Mouse (Mus musculus) embryonic facial prominence, embryonic 13.5 days (tissue): ENCODE results near the gene Capns2. TPM values are rescaled to one million over a fixed set of nuclear protein-coding genes. Genes with fewer than 3 reads are reported as not detected.

ENCODE experiments used
- ATAC-seq: fragments of 200-750 bp; cut with Nextera tagmentation; 2 replicates; pipeline ENCODE4 v1.8.0; 2017; ENCODE audit warnings: low read depth; ENCODE audit not compliant: insufficient number of reproducible peaks, insufficient read depth, low FRiP score, low TSS enrichment
- H3K27ac ChIP-seq: fragments of 300-500 bp; sonication (generic); 2 replicates; pipeline ENCODE4 v1.5.1; 2015; ENCODE audit warnings: moderate library complexity, mild to moderate bottlenecking, inconsistent platforms
- H3K27me3 ChIP-seq: fragments of 300-500 bp; sonication (generic); 2 replicates; pipeline ENCODE4 v1.6.1; 2015; ENCODE audit warnings: mild to moderate bottlenecking, inconsistent platforms
- H3K36me3 ChIP-seq: fragments of 300-500 bp; sonication (generic); 2 replicates; pipeline ENCODE4 v1.6.1; 2015; ENCODE audit warnings: mild to moderate bottlenecking, inconsistent platforms
- H3K4me1 ChIP-seq: fragments of 300-500 bp; sonication (generic); 2 replicates; pipeline ENCODE4 v1.6.1; 2015; ENCODE audit warnings: inconsistent platforms
- H3K4me2 ChIP-seq: fragments of 300-500 bp; sonication (generic); 2 replicates; pipeline ENCODE4 v1.6.1; 2015; ENCODE audit warnings: moderate library complexity, mild to moderate bottlenecking, inconsistent platforms
- H3K4me3 ChIP-seq: fragments of 300-500 bp; sonication (generic); 2 replicates; pipeline ENCODE4 v1.5.1; 2015; ENCODE audit warnings: mild to moderate bottlenecking, inconsistent platforms
- H3K9ac ChIP-seq: fragments of 300-500 bp; sonication (generic); 2 replicates; pipeline ENCODE4 v1.6.1; 2015; ENCODE audit warnings: mild to moderate bottlenecking, inconsistent platforms
- H3K9me3 ChIP-seq: fragments of 300-500 bp; sonication (generic); 2 replicates; pipeline ENCODE4 v1.6.1; 2016; ENCODE audit warnings: inconsistent platforms
- WGBS: fragments of 180-500 bp; shearing (Covaris S2); methylation state at CpG from one replicate; pipeline ENCODE4 v1.1.7; 2015; ENCODE audit warnings: mixed read lengths; 5-methylcytosine and 5-hydroxymethylcytosine counted together
- polyA plus RNA-seq: library from polyadenylated mRNA; unstranded; fragments of >200 nt; fragmentation: Nextera tagmentation; extraction: Ambion mirVana; gene quantifications from 2 replicates; pipeline ENCODE4 v1.2.1, GENCODE M21; 2015

The Capns2 gene
- polyA plus RNA-seq, result 6.2 and 9.4 TPM in 2 replicates

GRCm38 (mm10) chr8:92901107-92901506 is at the start of gene Capns2:
TSS of gene Capns2 (plus strand) at chr8:92901407.
- Histone ChIP-seq H3K9ac (no peak within 1 kb of the TSS), H3K36me3 (no peaks in the 10 kb centered on the region), H3K27ac (no peak within 1 kb of the TSS), H3K4me2 (no peak within 1 kb of the TSS), H3K4me3 (no peak within 1 kb of the TSS), H3K4me1 (peaks cover 13% of the 10 kb centered on the region), H3K9me3 (no peaks in the 10 kb centered on the region), H3K27me3 (no peaks in the 10 kb centered on the region)
- no peak for ATAC-seq
- 93% methylated on average over 5 of the region's 5 CpGs for WGBS

GRCm38 (mm10) chr8:92853188-92853983 is 47.8 kb upstream of the Capns2 start:
- H3K9me3 ChIP-seq, result no peaks in the 10 kb centered on the region
- 63% methylated on average over 18 of the region's 18 CpGs for WGBS
- peaks cover 7% of the 10 kb centered on the region; the same call in 1 of the 2 replicates for H3K27me3 ChIP-seq
- H3K4me2 ChIP-seq, result no peak overlapping the region
- peaks cover 36% of the 10 kb centered on the region for H3K4me1 ChIP-seq
- no peak for ATAC-seq
- no peak overlapping the region for H3K9ac ChIP-seq
- peaks cover 50% of the 10 kb centered on the region for H3K36me3 ChIP-seq
- no peak overlapping the region for H3K27ac ChIP-seq
- H3K4me3 ChIP-seq, result no peak overlapping the region

DNA sequence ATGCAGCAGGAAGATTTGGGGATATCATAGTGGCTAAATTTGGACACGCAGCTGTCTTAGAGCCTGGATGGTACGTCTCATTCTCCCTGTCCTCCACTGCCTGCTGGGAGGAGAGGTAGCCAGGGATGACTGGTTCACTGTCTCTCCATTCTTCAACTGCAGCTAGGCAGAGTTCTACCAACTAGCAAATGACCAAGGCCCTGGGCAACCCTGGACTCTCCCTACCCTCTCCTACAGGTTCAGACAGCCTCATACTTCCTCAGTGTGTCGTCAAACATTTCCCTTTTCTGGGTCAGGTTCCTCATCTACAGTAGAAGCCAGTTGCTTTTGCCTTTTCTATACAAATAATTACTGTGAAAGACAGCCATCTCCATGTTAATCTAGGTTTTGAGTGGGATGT is 46.5 kb upstream of the Capns2 start:
- 83% methylated on average over 3 of the region's 3 CpGs for WGBS
- H3K4me2 ChIP-seq, result peak overlapping the region; percentile 83
- H3K27ac ChIP-seq, result no peak overlapping the region
- H3K4me3 ChIP-seq, result peak overlapping the region; percentile 68
- H3K36me3 ChIP-seq, result peaks cover 37% of the 10 kb centered on the region
- H3K9ac ChIP-seq, result no peak overlapping the region
- no peaks in the 10 kb centered on the region for H3K9me3 ChIP-seq
- peaks cover 7% of the 10 kb centered on the region; the same call in 1 of the 2 replicates for H3K27me3 ChIP-seq
- peaks cover 24% of the 10 kb centered on the region for H3K4me1 ChIP-seq
- ATAC-seq, result no peak

DNA sequence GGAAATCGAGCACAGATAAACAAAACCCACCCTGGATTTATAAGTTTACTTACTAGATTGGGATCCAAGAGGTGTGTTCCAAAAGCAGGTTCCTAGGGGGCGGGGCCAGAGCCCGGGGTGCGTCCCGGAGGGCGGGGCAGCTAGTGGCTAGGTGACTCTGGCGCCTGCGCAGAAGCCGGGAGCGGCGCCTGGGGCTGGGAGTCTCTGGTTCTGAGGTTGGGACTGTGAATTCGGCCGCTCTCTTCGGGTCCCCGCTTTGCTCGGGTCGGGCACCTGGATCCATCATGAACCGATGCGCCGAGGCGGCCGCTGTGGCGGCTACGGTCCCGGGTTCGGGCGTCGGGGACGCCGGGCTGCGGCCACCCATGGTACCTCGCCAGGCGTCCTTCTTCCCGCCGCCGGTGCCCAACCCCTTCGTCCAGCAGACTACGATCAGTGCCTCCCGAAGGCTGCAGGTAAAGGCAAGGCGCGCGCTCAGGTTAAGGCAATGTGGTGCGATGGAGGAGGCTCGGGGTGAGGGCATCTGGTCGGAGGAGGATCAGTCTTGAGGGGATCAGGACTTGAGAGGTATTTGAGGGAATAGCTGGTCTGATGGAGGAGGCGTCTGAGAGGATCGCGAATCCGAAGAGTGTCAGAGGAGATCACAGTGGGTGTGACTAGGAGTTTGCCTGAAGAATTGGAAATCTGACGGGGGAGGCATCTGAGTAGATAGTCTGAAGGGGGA is 45.9 kb upstream of the Capns2 start, which contains the start of gene Lpcat2:
Lpcat2 (plus strand) TSS at position 169 of the 724 bp plus-strand sequence.
- WGBS, result 1% methylated on average over 50 of the region's 50 CpGs
- Histone ChIP-seq H3K27ac (peak within 1 kb of the TSS; percentile 55; the same call in 1 of the 2 replicates), H3K9ac (peak within 1 kb of the TSS; percentile 82), H3K4me1 (peaks cover 17% of the 10 kb centered on the region), H3K27me3 (peaks cover 7% of the 10 kb centered on the region; the same call in 1 of the 2 replicates), H3K36me3 (peaks cover 30% of the 10 kb centered on the region), H3K4me2 (peak within 1 kb of the TSS; percentile 83), H3K9me3 (no peaks in the 10 kb centered on the region), H3K4me3 (peak within 1 kb of the TSS; percentile 68)
- ATAC-seq, result peak; percentile 72

- no peak overlapping the region for H3K27ac ChIP-seq
- H3K4me1 ChIP-seq, result peaks cover 15% of the 10 kb centered on the region; the same call in 1 of the 2 replicates
- peaks cover 7% of the 10 kb centered on the region; the same call in 1 of the 2 replicates for H3K27me3 ChIP-seq
- peak overlapping the region; percentile 68 for H3K4me3 ChIP-seq
- no peaks in the 10 kb centered on the region for H3K9me3 ChIP-seq
- peak overlapping the region; percentile 83 for H3K4me2 ChIP-seq
- H3K36me3 ChIP-seq, result peaks cover 21% of the 10 kb centered on the region
- no peak for ATAC-seq
- 90% methylated on average over 7 of the region's 7 CpGs for WGBS
- no peak overlapping the region; the same call in 1 of the 2 replicates for H3K9ac ChIP-seq
Measured at GRCm38 (mm10) chr8:92856273-92856986, 44.8 kb upstream of the Capns2 start.

GRCm38 (mm10) chr8:92858475-92859182 is 42.6 kb upstream of the Capns2 start:
- WGBS, result 83% methylated on average over 14 of the region's 14 CpGs

DNA sequence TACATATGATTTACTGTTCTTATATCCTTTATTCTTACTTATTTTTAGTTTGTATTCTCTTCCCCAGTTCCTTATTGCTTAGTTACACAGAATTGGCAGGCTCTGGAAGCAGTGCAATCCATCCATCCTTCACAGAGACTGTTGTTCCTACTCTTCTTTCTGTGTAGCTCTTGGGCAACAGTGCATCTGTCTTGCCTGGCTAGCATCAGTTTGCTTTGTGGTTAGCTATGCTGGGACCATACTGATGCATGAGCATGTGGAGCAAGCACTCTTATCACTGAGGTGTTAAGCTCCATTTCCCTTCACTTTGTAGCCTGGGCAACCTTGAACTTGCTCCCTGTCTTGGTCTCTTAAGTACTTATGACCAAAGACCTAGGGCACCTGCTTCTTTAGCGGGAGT is 39.2 kb upstream of the Capns2 start:
- WGBS, result 84% methylated on average over 1 of the region's 1 CpGs
- H3K27me3 ChIP-seq, result no peaks in the 10 kb centered on the region
- no peak overlapping the region for H3K9ac ChIP-seq
- no peak for ATAC-seq
- no peaks in the 10 kb centered on the region for H3K9me3 ChIP-seq
- H3K4me3 ChIP-seq, result no peak overlapping the region
- H3K4me1 ChIP-seq, result no peaks in the 10 kb centered on the region
- H3K4me2 ChIP-seq, result no peak overlapping the region
- no peaks in the 10 kb centered on the region for H3K36me3 ChIP-seq
- H3K27ac ChIP-seq, result no peak overlapping the region

More at GRCm38 (mm10) chr8:92858475-92859182, 42.6 kb upstream of the Capns2 start:
- H3K4me2 ChIP-seq, result no peak overlapping the region
- peaks cover 7% of the 10 kb centered on the region; the same call in 1 of the 2 replicates for H3K27me3 ChIP-seq
- H3K4me1 ChIP-seq, result peaks cover 10% of the 10 kb centered on the region; the same call in 1 of the 2 replicates
- no peak overlapping the region for H3K4me3 ChIP-seq
- H3K36me3 ChIP-seq, result peaks cover 3% of the 10 kb centered on the region; the same call in 1 of the 2 replicates
- no peak overlapping the region for H3K27ac ChIP-seq
- no peaks in the 10 kb centered on the region for H3K9me3 ChIP-seq
- no peak overlapping the region for H3K9ac ChIP-seq
- ATAC-seq, result no peak

DNA sequence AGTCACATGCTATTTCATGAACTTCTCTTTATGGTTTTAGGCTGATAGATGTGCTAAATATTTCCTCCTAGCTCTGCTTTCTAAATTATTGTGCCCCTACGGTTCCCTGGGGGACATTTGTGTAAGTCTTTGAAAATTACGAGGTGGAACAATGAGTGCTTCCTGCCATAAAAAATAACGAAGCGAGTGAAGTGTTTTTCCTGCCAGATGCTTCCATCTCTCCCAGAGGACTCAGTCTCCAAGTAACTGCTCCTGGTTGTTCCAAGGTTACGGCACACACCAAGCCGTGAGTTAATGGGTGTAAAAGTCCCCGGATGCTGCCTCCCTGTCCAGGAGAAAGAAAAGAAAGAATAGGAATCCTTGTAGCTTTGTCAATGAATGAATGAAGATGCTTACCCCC is 30.9 kb upstream of the Capns2 start:
- Histone ChIP-seq H3K4me2 (no peak overlapping the region), H3K9me3 (no peaks in the 10 kb centered on the region)
- ATAC-seq, result no peak

GRCm38 (mm10) chr8:92872063-92872759 is 29.0 kb upstream of the Capns2 start:
- WGBS, result 43% methylated on average over 10 of the region's 10 CpGs

More for the DNA sequence above, 30.9 kb upstream of the Capns2 start:
- no peaks in the 10 kb centered on the region for H3K4me1 ChIP-seq
- H3K9ac ChIP-seq, result no peak overlapping the region
- no peaks in the 10 kb centered on the region for H3K27me3 ChIP-seq
- H3K27ac ChIP-seq, result no peak overlapping the region
- H3K4me3 ChIP-seq, result no peak overlapping the region
- no peaks in the 10 kb centered on the region for H3K36me3 ChIP-seq
- 49% methylated on average over 7 of the region's 7 CpGs for WGBS

DNA sequence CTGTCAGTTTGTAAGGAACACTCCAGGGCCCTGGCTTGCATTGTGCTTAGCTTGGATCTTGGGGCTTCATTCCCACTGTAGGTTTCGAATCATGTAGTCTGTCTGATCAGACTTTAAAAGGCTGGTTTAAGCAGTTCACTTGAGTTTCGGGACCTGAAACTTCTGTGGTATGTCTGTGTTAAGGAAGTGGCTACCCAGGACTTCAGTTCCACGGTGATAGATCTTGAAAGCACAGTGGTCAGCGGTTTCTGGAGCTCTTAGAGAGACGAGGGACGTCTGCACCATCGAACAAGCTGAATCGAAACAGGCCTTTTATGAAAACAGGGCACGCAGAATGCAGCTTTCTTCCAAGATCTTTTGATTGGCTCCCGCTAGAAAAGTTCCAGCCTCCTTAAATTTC is 25.4 kb upstream of the Capns2 start:
- no peak for ATAC-seq
- WGBS, result 61% methylated on average over 10 of the region's 10 CpGs
- no peaks in the 10 kb centered on the region for H3K27me3 ChIP-seq
- no peak overlapping the region for H3K9ac ChIP-seq
- H3K4me2 ChIP-seq, result no peak overlapping the region
- peaks cover 8% of the 10 kb centered on the region for H3K36me3 ChIP-seq
- no peak overlapping the region for H3K4me3 ChIP-seq
- H3K27ac ChIP-seq, result 0 out of 2 replicates have a peak overlapping the region, but pooled peaks have one; percentile 34
- H3K9me3 ChIP-seq, result no peaks in the 10 kb centered on the region; the same call in 1 of the 2 replicates
- peaks cover 6% of the 10 kb centered on the region; the same call in 1 of the 2 replicates for H3K4me1 ChIP-seq

More at GRCm38 (mm10) chr8:92872063-92872759, 29.0 kb upstream of the Capns2 start:
- peaks cover 6% of the 10 kb centered on the region; the same call in 1 of the 2 replicates for H3K4me1 ChIP-seq
- no peak overlapping the region for H3K4me2 ChIP-seq
- no peak overlapping the region for H3K9ac ChIP-seq
- H3K9me3 ChIP-seq, result no peaks in the 10 kb centered on the region
- no peaks in the 10 kb centered on the region for H3K27me3 ChIP-seq
- no peaks in the 10 kb centered on the region for H3K36me3 ChIP-seq
- no peak overlapping the region for H3K27ac ChIP-seq
- ATAC-seq, result no peak
- no peak overlapping the region for H3K4me3 ChIP-seq
